Mouse (Mus musculus): ENCODE measurements at regions not wholly inside any gene's neighbourhood (a gene's known extent, or its start where the extent isn't known, plus 50 kb on each side); places are given as distances from the start of the nearest gene placed in this dataset.

GRCm38 (mm10) chr13:110741576-110742206 lies 346.8 kb downstream of the Plk2 start:
- ATAC-seq (replicated peaks; ENCODE audit: low FRiP score, low TSS enrichment, low read depth) (no peak), DNase-seq (ENCODE audit: low spot score) (no peak)
- Histone ChIP-seq H3K4me2 (ENCODE audit: low read length) (no peak overlapping the region), H3K4me1 (replicated peaks; ENCODE audit: control insufficient read depth, insufficient read depth, low read length) (no peaks in the 10 kb centered on the region), H3K36me3 (ENCODE audit: control insufficient read depth, insufficient read depth, low read length) (no peaks in the 10 kb centered on the region), H3K27ac (ENCODE audit: low read depth) (no peak overlapping the region), H3K9me3 (ENCODE audit: control insufficient read depth, low read length) (no peaks in the 10 kb centered on the region), H3K27me3 (replicated peaks; ENCODE audit: control insufficient read depth, insufficient read depth, low read length) (no peaks in the 10 kb centered on the region), H3K9ac (ENCODE audit: low read length) (no peak overlapping the region), H3K4me3 (ENCODE audit: low read depth, low read length) (no peak overlapping the region)
- WGBS = 68% methylated on average over 11 of the region's 11 CpGs

GRCm38 (mm10) chr13:110747223-110747868 lies 352.5 kb downstream of the Plk2 start:
- no peak for ATAC-seq (replicated peaks; ENCODE audit: low FRiP score, low TSS enrichment, low read depth)
- no peak overlapping the region for H3K27ac ChIP-seq (ENCODE audit: low read depth)
- H3K27me3 ChIP-seq (replicated peaks; ENCODE audit: control insufficient read depth, insufficient read depth, low read length) = no peaks in the 10 kb centered on the region
- no peak overlapping the region for H3K4me3 ChIP-seq (ENCODE audit: low read depth, low read length)
- no peaks in the 10 kb centered on the region for H3K36me3 ChIP-seq (ENCODE audit: control insufficient read depth, insufficient read depth, low read length)
- H3K9me3 ChIP-seq (ENCODE audit: control insufficient read depth, low read length) = no peaks in the 10 kb centered on the region
- 55% methylated on average over 6 of the region's 6 CpGs for WGBS
- no peak overlapping the region for H3K9ac ChIP-seq (ENCODE audit: low read length)
- H3K4me2 ChIP-seq (ENCODE audit: low read length) = no peak overlapping the region
- no peaks in the 10 kb centered on the region for H3K4me1 ChIP-seq (replicated peaks; ENCODE audit: control insufficient read depth, insufficient read depth, low read length)
- no peak for DNase-seq (ENCODE audit: low spot score)

GRCm38 (mm10) chr13:110752746-110753145 lies 357.9 kb downstream of the Plk2 start:
- Histone ChIP-seq H3K9me3 (ENCODE audit: control insufficient read depth, low read length) (no peaks in the 10 kb centered on the region), H3K4me1 (replicated peaks; ENCODE audit: control insufficient read depth, insufficient read depth, low read length) (no peaks in the 10 kb centered on the region), H3K27me3 (replicated peaks; ENCODE audit: control insufficient read depth, insufficient read depth, low read length) (no peaks in the 10 kb centered on the region), H3K4me2 (ENCODE audit: low read length) (no peak overlapping the region), H3K9ac (ENCODE audit: low read length) (no peak overlapping the region), H3K36me3 (ENCODE audit: control insufficient read depth, insufficient read depth, low read length) (no peaks in the 10 kb centered on the region), H3K27ac (ENCODE audit: low read depth) (no peak overlapping the region), H3K4me3 (ENCODE audit: low read depth, low read length) (no peak overlapping the region)
- 85% methylated on average over 4 of the region's 4 CpGs for WGBS
- DNase-seq (ENCODE audit: low spot score) (no peak), ATAC-seq (replicated peaks; ENCODE audit: low FRiP score, low TSS enrichment, low read depth) (no peak)

- Histone ChIP-seq H3K4me3 (ENCODE audit: low read depth, low read length) (no peak overlapping the region), H3K4me1 (replicated peaks; ENCODE audit: control insufficient read depth, insufficient read depth, low read length) (no peaks in the 10 kb centered on the region), H3K27ac (ENCODE audit: low read depth) (no peak overlapping the region), H3K9me3 (ENCODE audit: control insufficient read depth, low read length) (no peaks in the 10 kb centered on the region), H3K27me3 (replicated peaks; ENCODE audit: control insufficient read depth, insufficient read depth, low read length) (no peaks in the 10 kb centered on the region), H3K9ac (ENCODE audit: low read length) (no peak overlapping the region), H3K4me2 (ENCODE audit: low read length) (no peak overlapping the region), H3K36me3 (ENCODE audit: control insufficient read depth, insufficient read depth, low read length) (no peaks in the 10 kb centered on the region)
- ATAC-seq (replicated peaks; ENCODE audit: low FRiP score, low TSS enrichment, low read depth) = no peak
- DNase-seq (ENCODE audit: low spot score) = no peak
- 87% methylated on average over 9 of the region's 9 CpGs for WGBS
Measured at GRCm38 (mm10) chr13:110754548-110754947, 359.7 kb downstream of the Plk2 start.

- Histone ChIP-seq H3K36me3 (ENCODE audit: control insufficient read depth, insufficient read depth, low read length) (no peaks in the 10 kb centered on the region), H3K9me3 (ENCODE audit: control insufficient read depth, low read length) (no peaks in the 10 kb centered on the region), H3K27me3 (replicated peaks; ENCODE audit: control insufficient read depth, insufficient read depth, low read length) (no peaks in the 10 kb centered on the region), H3K9ac (ENCODE audit: low read length) (no peak overlapping the region), H3K4me3 (ENCODE audit: low read depth, low read length) (no peak overlapping the region), H3K4me1 (replicated peaks; ENCODE audit: control insufficient read depth, insufficient read depth, low read length) (no peaks in the 10 kb centered on the region), H3K27ac (ENCODE audit: low read depth) (no peak overlapping the region), H3K4me2 (ENCODE audit: low read length) (no peak overlapping the region)
- ATAC-seq (replicated peaks; ENCODE audit: low FRiP score, low TSS enrichment, low read depth) (no peak), DNase-seq (ENCODE audit: low spot score) (no peak)
- 62% methylated on average over 2 of the region's 2 CpGs for WGBS
Measured at GRCm38 (mm10) chr13:110756877-110757276, 362.0 kb downstream of the Plk2 start.

- Histone ChIP-seq H3K4me1 (replicated peaks; ENCODE audit: control insufficient read depth, insufficient read depth, low read length) (no peaks in the 10 kb centered on the region), H3K27me3 (replicated peaks; ENCODE audit: control insufficient read depth, insufficient read depth, low read length) (no peaks in the 10 kb centered on the region), H3K4me3 (ENCODE audit: low read depth, low read length) (no peak overlapping the region), H3K9me3 (ENCODE audit: control insufficient read depth, low read length) (no peaks in the 10 kb centered on the region), H3K4me2 (ENCODE audit: low read length) (no peak overlapping the region), H3K9ac (ENCODE audit: low read length) (no peak overlapping the region), H3K36me3 (ENCODE audit: control insufficient read depth, insufficient read depth, low read length) (no peaks in the 10 kb centered on the region), H3K27ac (ENCODE audit: low read depth) (no peak overlapping the region)
- DNase-seq (ENCODE audit: low spot score) (no peak), ATAC-seq (replicated peaks; ENCODE audit: low FRiP score, low TSS enrichment, low read depth) (no peak)
Measured at GRCm38 (mm10) chr13:110769210-110769609, 374.4 kb downstream of the Plk2 start.

- no peak for ATAC-seq (replicated peaks; ENCODE audit: low FRiP score, low TSS enrichment, low read depth)
- no peaks in the 10 kb centered on the region for H3K4me1 ChIP-seq (replicated peaks; ENCODE audit: control insufficient read depth, insufficient read depth, low read length)
- no peak overlapping the region for H3K9ac ChIP-seq (ENCODE audit: low read length)
- DNase-seq (ENCODE audit: low spot score) = no peak
- H3K4me2 ChIP-seq (ENCODE audit: low read length) = no peak overlapping the region
- H3K9me3 ChIP-seq (ENCODE audit: control insufficient read depth, low read length) = no peaks in the 10 kb centered on the region
- H3K36me3 ChIP-seq (ENCODE audit: control insufficient read depth, insufficient read depth, low read length) = no peaks in the 10 kb centered on the region
- H3K4me3 ChIP-seq (ENCODE audit: low read depth, low read length) = no peak overlapping the region
- H3K27me3 ChIP-seq (replicated peaks; ENCODE audit: control insufficient read depth, insufficient read depth, low read length) = no peaks in the 10 kb centered on the region
- no peak overlapping the region for H3K27ac ChIP-seq (ENCODE audit: low read depth)
Measured at GRCm38 (mm10) chr13:110775251-110775650, 380.4 kb downstream of the Plk2 start.

GRCm38 (mm10) chr13:110784162-110784785 lies 389.4 kb downstream of the Plk2 start:
- 72% methylated on average over 12 of the region's 12 CpGs for WGBS
- DNase-seq (ENCODE audit: low spot score) = no peak
- no peak overlapping the region for H3K4me2 ChIP-seq (ENCODE audit: low read length)

GRCm38 (mm10) chr13:110784822-110785221 lies 390.0 kb downstream of the Plk2 start:
- no peak overlapping the region for H3K9ac ChIP-seq (ENCODE audit: low read length)
- H3K9me3 ChIP-seq (ENCODE audit: control insufficient read depth, low read length) = no peaks in the 10 kb centered on the region
- 59% methylated on average over 5 of the region's 5 CpGs for WGBS
- H3K27me3 ChIP-seq (replicated peaks; ENCODE audit: control insufficient read depth, insufficient read depth, low read length) = no peaks in the 10 kb centered on the region
- H3K27ac ChIP-seq (ENCODE audit: low read depth) = no peak overlapping the region
- H3K4me1 ChIP-seq (replicated peaks; ENCODE audit: control insufficient read depth, insufficient read depth, low read length) = no peaks in the 10 kb centered on the region; the same call in 1 of the 2 replicates
- DNase-seq (ENCODE audit: low spot score) (no peak), ATAC-seq (replicated peaks; ENCODE audit: low FRiP score, low TSS enrichment, low read depth) (no peak)
- H3K36me3 ChIP-seq (ENCODE audit: control insufficient read depth, insufficient read depth, low read length) = no peaks in the 10 kb centered on the region
- H3K4me3 ChIP-seq (ENCODE audit: low read depth, low read length) = no peak overlapping the region
- H3K4me2 ChIP-seq (ENCODE audit: low read length) = no peak overlapping the region

More at GRCm38 (mm10) chr13:110784162-110784785, 389.4 kb downstream of the Plk2 start:
- Histone ChIP-seq H3K36me3 (ENCODE audit: control insufficient read depth, insufficient read depth, low read length) (no peaks in the 10 kb centered on the region), H3K9me3 (ENCODE audit: control insufficient read depth, low read length) (no peaks in the 10 kb centered on the region), H3K4me1 (replicated peaks; ENCODE audit: control insufficient read depth, insufficient read depth, low read length) (no peaks in the 10 kb centered on the region; the same call in 1 of the 2 replicates), H3K27me3 (replicated peaks; ENCODE audit: control insufficient read depth, insufficient read depth, low read length) (no peaks in the 10 kb centered on the region), H3K27ac (ENCODE audit: low read depth) (no peak overlapping the region), H3K9ac (ENCODE audit: low read length) (no peak overlapping the region), H3K4me3 (ENCODE audit: low read depth, low read length) (no peak overlapping the region)
- no peak for ATAC-seq (replicated peaks; ENCODE audit: low FRiP score, low TSS enrichment, low read depth)
